Mouse (Mus musculus): ENCODE measurements at regions not wholly inside any gene's neighbourhood (a gene's known extent, or its start where the extent isn't known, plus 50 kb on each side); places are given as distances from the start of the nearest gene placed in this dataset.

- no peaks in the 10 kb centered on the region for H3K9me3 ChIP-seq (replicated peaks)
- peaks cover 4% of the 10 kb centered on the region for H3K27me3 ChIP-seq
- H3K4me1 ChIP-seq (replicated peaks) = peaks cover 5% of the 10 kb centered on the region; the same call in 1 of the 2 replicates
- peak overlapping the region; percentile 35; the same call in 1 of the 2 replicates for H3K27ac ChIP-seq (replicated peaks)
- peak overlapping the region; percentile 71 for H3K4me2 ChIP-seq
- no peaks in the 10 kb centered on the region for H3K36me3 ChIP-seq (replicated peaks)
- ATAC-seq (ENCODE audit: insufficient read depth) = peak; percentile 62
- peak overlapping the region; percentile 46 for H3K4me3 ChIP-seq (replicated peaks)
- no peak overlapping the region for H3K9ac ChIP-seq
- WGBS (ENCODE audit: insufficient replicate concordance) = 4% methylated on average over 14 of the region's 14 CpGs
Observed at GRCm38 (mm10) chr7:71411293-71412011, 60.2 kb upstream of the Gm10295 start.

GRCm38 (mm10) chr7:71409903-71410302, 58.6 kb upstream of the Gm10295 start:
- peaks cover 4% of the 10 kb centered on the region for H3K27me3 ChIP-seq
- no peaks in the 10 kb centered on the region for H3K36me3 ChIP-seq (replicated peaks)
- ATAC-seq (ENCODE audit: insufficient read depth) = no peak
- H3K27ac ChIP-seq (replicated peaks) = no peak overlapping the region
- no peak overlapping the region for H3K4me3 ChIP-seq (replicated peaks)
- no peaks in the 10 kb centered on the region for H3K9me3 ChIP-seq (replicated peaks)
- WGBS (ENCODE audit: insufficient replicate concordance) = 36% methylated on average over 9 of the region's 9 CpGs
- no peak overlapping the region for H3K9ac ChIP-seq
- H3K4me1 ChIP-seq (replicated peaks) = peaks cover 5% of the 10 kb centered on the region; the same call in 1 of the 2 replicates
- H3K4me2 ChIP-seq = no peak overlapping the region

- Histone ChIP-seq H3K27ac (replicated peaks) (no peak overlapping the region), H3K9ac (no peak overlapping the region), H3K4me3 (replicated peaks) (no peak overlapping the region), H3K36me3 (replicated peaks) (no peaks in the 10 kb centered on the region), H3K4me2 (no peak overlapping the region), H3K4me1 (replicated peaks) (peaks cover 5% of the 10 kb centered on the region; the same call in 1 of the 2 replicates), H3K27me3 (peaks cover 4% of the 10 kb centered on the region), H3K9me3 (replicated peaks) (no peaks in the 10 kb centered on the region)
- 51% methylated on average over 5 of the region's 5 CpGs for WGBS (ENCODE audit: insufficient replicate concordance)
- ATAC-seq (ENCODE audit: insufficient read depth) = no peak
Observed at GRCm38 (mm10) chr7:71409061-71409460, 57.8 kb upstream of the Gm10295 start.

GRCm38 (mm10) chr7:71406283-71406682, 55.0 kb upstream of the Gm10295 start:
- Histone ChIP-seq H3K27ac (replicated peaks) (no peak overlapping the region), H3K27me3 (peaks cover 4% of the 10 kb centered on the region), H3K4me1 (replicated peaks) (peaks cover 2% of the 10 kb centered on the region; the same call in 1 of the 2 replicates), H3K4me2 (no peak overlapping the region), H3K9ac (no peak overlapping the region), H3K4me3 (replicated peaks) (no peak overlapping the region), H3K36me3 (replicated peaks) (no peaks in the 10 kb centered on the region), H3K9me3 (replicated peaks) (no peaks in the 10 kb centered on the region)
- WGBS (ENCODE audit: insufficient replicate concordance) = 78% methylated on average over 8 of the region's 8 CpGs
- no peak for ATAC-seq (ENCODE audit: insufficient read depth)
